Mouse (Mus musculus): ENCODE data around the gene Tle3. TPM values are rescaled to one million over a fixed set of nuclear protein-coding genes. Genes with fewer than 3 reads are reported as not detected.

The Tle3 gene
- 75.7 and 94.0 TPM in 2 replicates for polyA plus RNA-seq (2012; rRNA removed; ENCODE audit: low replicate concordance)

DNA sequence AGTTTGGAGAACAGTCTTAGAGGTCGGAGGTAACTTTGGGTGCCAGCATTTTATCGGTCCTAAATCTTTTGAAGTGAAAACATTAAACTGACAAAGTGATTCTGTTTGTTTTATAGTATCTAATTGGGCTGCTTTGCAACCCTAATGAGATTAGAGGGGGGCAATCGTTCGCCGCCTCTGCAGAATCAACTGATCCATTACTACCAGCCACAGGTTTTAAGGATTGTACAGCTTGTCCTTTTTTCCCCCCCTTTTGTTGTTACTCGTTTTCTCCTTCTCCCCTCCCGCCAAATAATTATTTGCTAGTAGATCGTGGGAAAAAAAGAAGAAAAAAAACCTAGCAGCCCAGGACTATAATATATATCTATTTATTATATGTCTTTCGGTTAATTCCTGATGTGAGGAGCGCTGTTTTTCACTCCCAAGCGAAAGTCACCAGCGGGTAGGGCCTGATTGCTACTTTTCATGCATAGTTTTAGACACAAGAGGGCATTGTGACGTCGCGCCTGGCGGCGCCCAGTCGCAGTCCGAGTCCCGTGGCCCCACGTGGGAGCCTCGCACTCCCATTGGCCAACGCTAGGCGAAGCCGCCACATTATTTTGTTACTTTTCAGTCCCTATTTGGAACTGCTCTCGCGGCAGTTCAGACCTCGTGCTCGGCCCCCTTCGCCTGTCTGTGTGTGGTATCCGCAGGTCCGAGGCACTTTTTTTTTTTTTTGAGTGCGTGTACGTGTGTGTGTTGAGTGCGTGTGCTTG lies at the start of gene Tle3:
TSS of gene Tle3 (plus strand) at position 612 of the 755 bp plus-strand sequence.

